Mouse (Mus musculus) c-Kit-positive CD71-positive TER-119-negative erythroid progenitor cells, embryonic 14.5 days (primary cell): Measurements from ENCODE around the gene Gm3415.
"Not testable (repeated sequence)": the region's sequence is repeated elsewhere in the genome, so short reads cannot be mapped to it uniquely, and the experiment has no call there.

Experiments
- DNase-seq: peaks from one replicate; pipeline ENCODE4 v3.0.0-alpha.2; 2013; ENCODE audit warnings: low read depth

The Gm3415 gene

GRCm38 (mm10) chr5:146555836-146556235 lies at the start of gene Gm3415:
Gene Gm3415 (plus strand): TSS chr5:146556136.
- not testable (repeated sequence) for DNase-seq

GRCm38 (mm10) chr5:146513823-146514222 lies 42.1 kb upstream of the Gm3415 start, which contains the start of gene Gm3402:
Gene Gm3402 (plus strand): TSS chr5:146514123.
- not testable (repeated sequence) for DNase-seq

GRCm38 (mm10) chr5:146525501-146525900 lies 30.4 kb upstream of the Gm3415 start, which contains the start of gene Gm3404:
Gene Gm3404 (plus strand): TSS chr5:146525801.
- DNase-seq: not testable (repeated sequence)

- DNase-seq: not testable (repeated sequence)
Observed at GRCm38 (mm10) chr5:146537347-146537746, 18.6 kb upstream of the Gm3415 start, which contains the start of gene Gm3409. Gene Gm3409 (plus strand): TSS chr5:146537647.

- DNase-seq: no peak
Observed at GRCm38 (mm10) chr5:146564259-146564658, 8.3 kb downstream of the Gm3415 start.

GRCm38 (mm10) chr5:146567054-146567453 lies 11.1 kb downstream of the Gm3415 start:
- DNase-seq: no peak

GRCm38 (mm10) chr5:146570179-146570578 lies 14.2 kb downstream of the Gm3415 start:
- not testable (repeated sequence) for DNase-seq

GRCm38 (mm10) chr5:146571830-146572734 lies 16.1 kb downstream of the Gm3415 start:
- DNase-seq: not testable (repeated sequence)

GRCm38 (mm10) chr5:146572735-146573042 lies 16.8 kb downstream of the Gm3415 start:
- not testable (repeated sequence) for DNase-seq

- no peak for DNase-seq
Observed at GRCm38 (mm10) chr5:146576668-146577067, 20.7 kb downstream of the Gm3415 start.

- no peak for DNase-seq
Observed at GRCm38 (mm10) chr5:146584156-146584477, 28.2 kb downstream of the Gm3415 start.

- no peak for DNase-seq
Observed at GRCm38 (mm10) chr5:146584478-146585306, 28.8 kb downstream of the Gm3415 start, which contains the start of gene Gpr12. Gene Gpr12 (minus strand): TSS chr5:146585239.

GRCm38 (mm10) chr5:146585307-146585651 lies 29.3 kb downstream of the Gm3415 start:
- DNase-seq: no peak

- no peak for DNase-seq
Observed at GRCm38 (mm10) chr5:146586357-146587070, 30.6 kb downstream of the Gm3415 start.

- no peak for DNase-seq
Observed at GRCm38 (mm10) chr5:146590987-146591386, 35.1 kb downstream of the Gm3415 start.

- DNase-seq: no peak
Observed at GRCm38 (mm10) chr5:146591636-146592035, 35.7 kb downstream of the Gm3415 start.

- DNase-seq: no peak
Observed at GRCm38 (mm10) chr5:146592580-146592979, 36.6 kb downstream of the Gm3415 start.

GRCm38 (mm10) chr5:146596612-146597502 lies 40.9 kb downstream of the Gm3415 start:
- DNase-seq: no peak

GRCm38 (mm10) chr5:146597503-146597874 lies 41.6 kb downstream of the Gm3415 start:
- DNase-seq: no peak

GRCm38 (mm10) chr5:146598215-146599119 lies 42.5 kb downstream of the Gm3415 start:
- DNase-seq: no peak
